In genomic region chr11:95519996-95520395, GRCm38 (mm10) we compare ENCODE assay signal across 12 mouse cellular contexts. TPM values are rescaled to one million over a fixed set of nuclear protein-coding genes. Genes with fewer than 3 reads are reported as not detected.
A peak's percentile ranks its signal among the peaks of the same experiment; 100 is the strongest.
DNase-seq lines count a peak whose midpoint lies in the region; ATAC-seq and TF ChIP-seq lines count a peak whose summit lies in the region.
"Had no signal": no experiment of that assay in that cellular context is flagged by ENCODE, and none has a peak within 500 bp of the region (broad histone marks: within the 10 kb centered on the region; RNA-seq: fewer than 3 reads in every experiment).

No protein-coding gene starts in this region.

- H3K9me3 ChIP-seq in heart, postnatal 0 days (replicated peaks; ENCODE audit: control insufficient read depth, low read length): no peaks in the 10 kb centered on the region
- no peaks in the 10 kb centered on the region for H3K9me3 ChIP-seq in MEL (replicated peaks; ENCODE audit: insufficient read depth, low read length)
- no peaks in the 10 kb centered on the region for H3K9me3 ChIP-seq in hindbrain, embryonic 15.5 days
- H3K9me3 ChIP-seq: embryonic facial prominence, embryonic 15.5 days had no signal

- TF ChIP-seq POLR2A in MEL (IDR thresholded peaks at IDR 0.05; ENCODE audit: control insufficient read depth in 1 of 2, insufficient read depth in 1 of 2, low read depth in 1 of 2, low read length in 2 of 2, poor library complexity in 1 of 2): no peak

- DNase-seq in heart, postnatal 0 days (ENCODE audit: low spot score): no peak
- DNase-seq in heart, adult 11 months: no peak
- DNase-seq in A20 (ENCODE audit: low read depth, low spot score) (peak; percentile 29), MEL (ENCODE audit: low read depth, low spot score) (peak; percentile 25)
- no peak for DNase-seq in ovary, postnatal 10 days (ENCODE audit: low spot score)
- DNase-seq in cerebellum, postnatal 10 days: no peak
- no peak for DNase-seq in c-Kit-positive CD71-positive TER-119-positive erythroid progenitor cells, embryonic 14.5 days (ENCODE audit: low spot score)

- no peak for ATAC-seq in heart, postnatal 0 days (ENCODE audit: insufficient read depth, low read depth)
- ATAC-seq in hindbrain, embryonic 15.5 days (ENCODE audit: low FRiP score, low read depth): no peak

- no peak overlapping the region for H3K27ac ChIP-seq in heart, postnatal 0 days (ENCODE audit: low read depth)
- H3K27ac ChIP-seq in MEL (ENCODE audit: control insufficient read depth, low read depth, low read length): no peak overlapping the region
- H3K27ac ChIP-seq in hindbrain, embryonic 15.5 days (replicated peaks): peak overlapping the region; percentile 57; the same call in 1 of the 2 replicates
- H3K27ac ChIP-seq: heart, adult 2 months had no signal

- no peak overlapping the region for H3K4me3 ChIP-seq in heart, postnatal 0 days (ENCODE audit: low read depth, low read length)
- H3K4me3 ChIP-seq in MEL (ENCODE audit: control insufficient read depth in 1 of 2, insufficient read depth in 1 of 2, low read depth in 2 of 2, low read length in 2 of 2): no peak overlapping the region
- H3K4me3 ChIP-seq in hindbrain, embryonic 15.5 days: no peak overlapping the region

- H3K27me3 ChIP-seq in heart, postnatal 0 days (ENCODE audit: control insufficient read depth, insufficient read depth, low read length): peaks cover 16% of the 10 kb centered on the region
- peaks cover 8 to 9% of the 10 kb centered on the region in 2 experiments for H3K27me3 ChIP-seq in MEL (ENCODE audit: control insufficient read depth in 1 of 2, insufficient read depth in 2 of 2, low read length in 2 of 2)
- peaks cover 11% of the 10 kb centered on the region; the same call in 1 of the 2 replicates for H3K27me3 ChIP-seq in hindbrain, embryonic 15.5 days

- peak; percentile 14; the same call in 1 of the 2 replicates for TF ChIP-seq CTCF in heart, postnatal 0 days (IDR thresholded peaks at IDR 0.05; ENCODE audit: low read depth)
- TF ChIP-seq CTCF in MEL (IDR thresholded peaks at IDR 0.05 in 2 of 3, conservative IDR thresholded peaks at IDR 0.05 in 1 of 3; ENCODE audit: control insufficient read depth in 1 of 3, insufficient read depth in 1 of 3, low read depth in 2 of 3, low read length in 3 of 3, poor library complexity in 1 of 3, severe bottlenecking in 1 of 3): peak in 2 of 3 experiments; percentile 21 to 22; a peak in 1 of 6 replicates

- no peak for TF ChIP-seq RAD21 in MEL (IDR thresholded peaks at IDR 0.05; ENCODE audit: low read depth, low read length)

- WGBS in heart, postnatal 0 days: 63% methylated on average over 3 of the region's 3 CpGs
- WGBS in hindbrain, embryonic 15.5 days: 49% methylated on average over 3 of the region's 3 CpGs

- no peak for TF ChIP-seq EP300 in heart, postnatal 0 days (IDR thresholded peaks at IDR 0.05; ENCODE audit: low read depth)
- no peak for TF ChIP-seq EP300 in MEL (IDR thresholded peaks at IDR 0.05; ENCODE audit: low read depth in 1 of 2, low read length in 2 of 2)

- H3K4me1 ChIP-seq in heart, postnatal 0 days (ENCODE audit: control insufficient read depth, insufficient read depth): no peaks in the 10 kb centered on the region
- H3K4me1 ChIP-seq in MEL (ENCODE audit: control insufficient read depth in 1 of 2, insufficient read depth in 2 of 2, low read length in 2 of 2): 0 out of 4 replicates have a peak, but pooled peaks cover 0 to 5% of the 10 kb centered on the region in 2 experiments
- H3K4me1 ChIP-seq in hindbrain, embryonic 15.5 days (replicated peaks): peaks cover 33% of the 10 kb centered on the region

- H3K36me3 ChIP-seq in heart, postnatal 0 days (replicated peaks; ENCODE audit: control insufficient read depth, insufficient read depth, low read length): no peaks in the 10 kb centered on the region
- no peaks in the 10 kb centered on the region for H3K36me3 ChIP-seq in MEL (ENCODE audit: control insufficient read depth in 1 of 2, insufficient read depth in 2 of 2, low read length in 2 of 2)
- H3K36me3 ChIP-seq in hindbrain, embryonic 15.5 days: no peaks in the 10 kb centered on the region
- H3K36me3 ChIP-seq: embryonic facial prominence, embryonic 15.5 days had no signal

- H3K9ac ChIP-seq in heart, postnatal 0 days (replicated peaks; ENCODE audit: low read depth, low read length): no peak overlapping the region
- H3K9ac ChIP-seq in MEL (ENCODE audit: control insufficient read depth, low read depth, low read length, poor library complexity, severe bottlenecking): no peak overlapping the region
- H3K9ac ChIP-seq in hindbrain, embryonic 15.5 days: no peak overlapping the region
- H3K9ac ChIP-seq: embryonic facial prominence, embryonic 15.5 days; lung, embryonic 14.5 days had no signal

- H3K79me2 ChIP-seq in MEL (ENCODE audit: control insufficient read depth, insufficient read depth, low read length, poor library complexity): no peaks in the 10 kb centered on the region

- H3K4me2 ChIP-seq in heart, postnatal 0 days (ENCODE audit: low read depth, low read length): no peak overlapping the region
- H3K4me2 ChIP-seq in hindbrain, embryonic 15.5 days: no peak overlapping the region

TF ChIP-seq in MEL, 35 proteins besides CTCF, POLR2A, EP300 and RAD21:
- TF ChIP-seq ZKSCAN1 (IDR thresholded peaks at IDR 0.05; ENCODE audit: low read depth, low read length) (peak; percentile 82; the same call in 1 of the 2 replicates), TCF12 (IDR thresholded peaks at IDR 0.05; ENCODE audit: low read depth, low read length) (no peak)

RNA-seq across cellular contexts. Expression of gene Nxph3, which starts 5.6 kb away (rescaled TPM):
- total RNA-seq in heart, postnatal 0 days (2014; rRNA removed; ENCODE audit: low replicate concordance): not detected in 2 replicates
- polyA plus RNA-seq in heart, postnatal 0 days (2015; fragmentation: Nextera tagmentation; extraction: Ambion mirVana): 0.08 and 0.14 TPM in 2 replicates
- not detected in 2 replicates for total RNA-seq in MEL (2012; rRNA removed)
- not detected for polyA plus RNA-seq in MEL (2012; ENCODE audit: insufficient read depth in 1 of 2, insufficient read length in 2 of 2, low read depth in 1 of 2, low replicate concordance in 2 of 2, missing spikeins in 1 of 2)
- 3.3 and 3.9 TPM in 2 replicates for polyA plus RNA-seq in hindbrain, embryonic 15.5 days (2015; fragmentation: Nextera tagmentation; extraction: Ambion mirVana)
- total RNA-seq: megakaryocyte, adult 5-6 weeks had no signal

Comparison
In these comparisons a context has a peak if more than half of its experiments do, and no peak if none do; other contexts are left out.
1. DNase-seq: peak in A20 (single experiment) and MEL (single experiment); none in heart, postnatal 0 days (single experiment), heart, adult 11 months (single experiment), ovary, postnatal 10 days (single experiment), cerebellum, postnatal 10 days (0 of 2) and c-Kit-positive CD71-positive TER-119-positive erythroid progenitor cells, embryonic 14.5 days (single experiment).